Mouse (Mus musculus): ENCODE measurements at regions not wholly inside any gene's neighbourhood (a gene's known extent, or its start where the extent isn't known, plus 50 kb on each side); places are given as distances from the start of the nearest gene placed in this dataset.

DNA sequence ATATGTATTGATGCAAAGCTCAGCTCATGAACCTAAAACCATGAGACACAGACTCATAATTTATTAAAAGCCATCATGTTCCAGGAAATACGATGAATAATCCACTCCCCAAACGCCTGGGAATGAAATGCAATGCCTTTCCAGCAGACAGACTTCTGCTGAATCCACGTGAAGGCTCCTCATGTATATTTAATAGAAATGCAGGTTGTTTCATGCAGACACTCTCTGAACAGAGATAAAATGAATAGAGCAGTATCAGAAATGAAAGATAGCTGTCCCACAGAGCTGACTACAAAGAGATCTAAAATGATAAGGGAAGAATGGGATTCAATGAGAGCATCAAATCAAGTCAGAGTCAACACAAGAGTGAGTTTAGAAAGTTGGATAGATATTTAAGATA, 376.3 kb upstream of the Lrfn5 start:
- no peak for DNase-seq (ENCODE audit: low spot score)

DNA sequence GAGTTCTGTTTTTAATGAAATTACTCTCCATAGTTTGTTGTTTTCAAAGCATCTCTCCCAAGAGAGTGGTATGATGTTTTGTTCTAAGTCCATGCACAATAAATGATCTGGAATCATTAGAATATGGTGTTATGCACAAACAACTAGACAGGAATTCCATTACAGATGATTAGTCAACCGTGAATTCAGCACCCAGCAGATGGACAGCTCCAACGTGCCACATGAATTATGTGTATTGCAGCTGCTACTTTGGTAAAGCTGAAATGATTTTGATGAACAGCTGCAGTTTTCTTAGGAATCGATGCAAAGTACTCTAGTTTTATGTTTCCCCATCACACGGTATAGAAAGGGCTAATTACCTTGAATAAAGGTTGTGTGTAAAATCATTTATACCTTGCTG, 347.6 kb upstream of the Lrfn5 start:
- DNase-seq (ENCODE audit: low spot score): peak; percentile 17
